Mouse (Mus musculus) adrenal gland, postnatal 14 days (tissue): ENCODE results near the gene Calr3. TPM values are rescaled to one million over a fixed set of nuclear protein-coding genes. Genes with fewer than 3 reads are reported as not detected.

Experiments used
- microRNA-seq, 2 experiments: library from miRNA; unstranded; fragments of <30 nt; microRNA quantifications; one replicate each; pipeline ENCODE4 v1.2.0; 2021
- total RNA-seq: library from RNA; stranded (reverse); gene quantifications from 2 replicates; pipeline ENCODE4 v1.2.3, GENCODE M21; 2021

Calr3 gene
- total RNA-seq, 1 experiment from 2014 or later: 3.1 TPM

Small RNA genes within 50 kb of the gene (microRNA-seq; reads per million reads assigned to microRNA genes)
- gene Mir7068: 0.38 to 0.43 reads per million in 2 experiments

Other genes with a start within 250 kb of the Calr3 start
- not detected in 2 replicates for gene Cib3, start 231.0 kb downstream of the Calr3 start, total RNA-seq
- gene Gm11034, start 230.2 kb downstream of the Calr3 start, total RNA-seq: not detected in 2 replicates
- gene Fam32a, start 224.1 kb downstream of the Calr3 start, total RNA-seq: 51.9 and 60.3 TPM in 2 replicates
- 68.1 and 79.4 TPM in 2 replicates for gene Ap1m1, start 203.9 kb downstream of the Calr3 start, total RNA-seq
- gene Gm10282, start 138.6 kb downstream of the Calr3 start, total RNA-seq: 16.0 and 16.8 TPM in 2 replicates
- 73.8 and 95.6 TPM in 2 replicates for gene Klf2, start 124.8 kb downstream of the Calr3 start, total RNA-seq
- 49.9 and 53.9 TPM in 2 replicates for gene Eps15l1, start 22.4 kb downstream of the Calr3 start, total RNA-seq
- gene 1700030K09Rik, start within 50 bp of the Calr3 start, total RNA-seq: 8.5 and 9.1 TPM in 2 replicates
- 49.6 and 68.5 TPM in 2 replicates for gene Cherp, start 31.4 kb upstream of the Calr3 start, total RNA-seq
- gene Slc35e1, start 48.7 kb upstream of the Calr3 start, total RNA-seq: 33.6 and 34.9 TPM in 2 replicates
- 9.5 and 10.0 TPM in 2 replicates for gene Med26, start 104.4 kb upstream of the Calr3 start, total RNA-seq
- 79.7 and 95.5 TPM in 2 replicates for gene Smim7, start 127.2 kb upstream of the Calr3 start, total RNA-seq
- 9.3 and 10.5 TPM in 2 replicates for gene Tmem38a, start 128.2 kb upstream of the Calr3 start, total RNA-seq
- 0.41 and 0.60 TPM in 2 replicates for gene Nwd1, start 202.8 kb upstream of the Calr3 start, total RNA-seq